Mouse (Mus musculus): ENCODE results near the gene F830045P16Rik. TPM values are rescaled to one million over a fixed set of nuclear protein-coding genes. Genes with fewer than 3 reads are reported as not detected.

The F830045P16Rik gene
- not detected in 2 replicates for polyA plus RNA-seq (2012; rRNA removed)

DNA sequence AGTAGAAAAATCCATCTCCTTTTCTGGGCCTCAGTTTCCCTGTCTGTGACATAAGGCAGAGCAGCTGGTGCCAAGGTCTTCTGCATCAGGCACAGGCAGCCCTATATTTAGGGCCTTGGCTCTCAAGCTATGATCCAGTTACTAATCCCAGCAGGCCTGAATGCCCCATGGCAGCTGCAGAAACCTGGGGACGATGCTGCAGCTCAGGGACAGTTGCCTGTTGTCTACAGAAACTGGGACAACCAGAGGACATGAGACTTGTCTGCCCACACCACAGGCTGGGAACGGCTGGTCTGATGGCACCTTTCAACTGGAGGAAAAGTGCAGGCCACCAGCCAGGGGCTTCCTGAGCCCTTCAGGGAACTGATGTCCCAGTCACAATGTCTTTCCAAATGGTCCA is at the start of gene F830045P16Rik:
Gene F830045P16Rik (minus strand): TSS at position 226 of the 400 bp plus-strand sequence.
- DNase-seq (ENCODE audit: low read depth), result no peak

DNA sequence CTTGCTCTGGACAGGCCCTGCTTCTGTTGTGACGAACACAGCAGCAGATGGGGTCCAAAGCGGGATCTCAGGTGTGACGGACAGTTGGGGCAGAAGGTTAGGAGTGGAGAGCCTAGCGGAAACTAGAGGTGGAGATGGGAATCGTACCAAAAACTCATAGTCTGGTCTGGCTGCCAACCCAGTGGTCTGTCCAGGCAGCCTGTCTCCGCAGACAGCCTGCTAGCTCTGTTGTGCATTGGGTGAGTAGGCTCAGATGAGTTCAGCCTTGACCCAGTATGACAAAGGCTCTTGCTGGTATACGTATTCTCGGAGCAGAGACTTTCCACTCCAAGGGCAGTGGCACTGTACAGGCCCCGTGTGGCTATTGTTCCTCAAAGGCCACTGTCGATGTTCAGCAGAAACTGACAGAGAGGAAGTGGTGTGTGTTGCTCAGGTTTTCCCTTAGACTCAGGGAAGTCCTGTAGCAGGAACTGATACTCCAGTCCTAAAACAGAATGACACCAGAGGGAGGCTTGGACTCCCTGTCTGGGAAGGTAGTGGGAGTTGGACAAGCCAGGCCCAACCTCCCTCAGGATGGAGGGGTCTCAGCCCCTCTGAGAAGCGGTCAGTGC is 49.6 kb upstream of the F830045P16Rik start:
- DNase-seq (ENCODE audit: low read depth), result no peak

DNA sequence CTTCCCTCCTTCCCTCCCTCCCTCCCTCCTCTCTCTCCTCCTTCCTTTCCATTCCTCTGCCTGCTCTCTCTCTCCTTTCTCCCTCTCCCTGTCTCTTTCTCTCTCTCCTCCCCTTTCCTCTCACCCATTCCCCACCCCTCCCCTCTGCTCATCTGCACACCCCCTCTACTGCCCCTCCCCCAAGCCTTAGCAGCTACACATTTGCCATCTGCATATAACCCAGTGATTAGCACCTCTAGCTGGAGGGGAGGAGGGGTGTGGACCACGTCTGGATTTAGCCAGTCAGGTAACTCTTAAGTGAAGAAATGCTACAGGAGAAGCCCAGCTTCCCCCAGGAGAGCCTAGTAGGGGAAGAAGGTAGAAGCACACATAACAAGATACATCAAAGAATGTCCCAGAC is 48.5 kb upstream of the F830045P16Rik start:
- no peak for DNase-seq (ENCODE audit: low read depth)

DNA sequence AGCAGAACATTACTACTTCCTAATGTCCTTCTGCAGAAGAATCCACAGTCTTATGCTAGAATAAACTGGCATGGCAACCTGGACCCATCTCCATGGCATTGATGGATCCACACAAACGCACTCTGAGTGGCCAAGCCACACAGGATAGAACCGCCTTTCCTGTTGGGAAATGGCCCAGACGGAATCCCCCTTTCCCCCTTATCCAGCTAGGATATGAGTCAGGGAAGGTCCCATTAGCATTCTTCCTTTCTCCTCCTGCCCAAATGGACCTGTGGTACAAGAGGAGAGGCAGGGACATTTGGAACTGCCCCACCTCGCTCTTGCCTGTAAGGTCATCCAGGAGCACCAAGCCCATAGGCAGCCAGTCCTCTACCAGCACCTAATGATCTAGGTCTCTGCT is 45.9 kb upstream of the F830045P16Rik start:
- no peak for DNase-seq (ENCODE audit: low read depth)

DNA sequence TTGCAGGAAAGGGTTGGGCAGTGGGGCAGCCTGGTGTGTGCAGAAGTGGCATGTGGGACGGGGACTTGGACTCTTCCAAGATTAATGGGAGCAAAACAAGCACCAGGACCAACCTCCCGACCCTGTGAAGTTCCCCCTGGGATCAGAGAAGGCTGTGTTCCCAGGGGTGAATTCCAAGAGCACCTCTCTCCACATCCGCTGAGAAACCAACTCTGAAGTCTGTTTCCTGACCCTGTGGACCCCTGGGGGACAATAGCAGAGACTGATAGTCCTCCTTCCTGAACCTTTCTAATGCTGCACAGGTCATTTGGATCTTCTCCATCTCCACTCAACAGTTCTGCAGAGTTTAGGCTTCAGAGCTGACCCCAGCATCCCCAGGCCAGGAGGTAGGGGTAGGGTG is 45.4 kb upstream of the F830045P16Rik start:
- no peak for DNase-seq (ENCODE audit: low read depth)

DNA sequence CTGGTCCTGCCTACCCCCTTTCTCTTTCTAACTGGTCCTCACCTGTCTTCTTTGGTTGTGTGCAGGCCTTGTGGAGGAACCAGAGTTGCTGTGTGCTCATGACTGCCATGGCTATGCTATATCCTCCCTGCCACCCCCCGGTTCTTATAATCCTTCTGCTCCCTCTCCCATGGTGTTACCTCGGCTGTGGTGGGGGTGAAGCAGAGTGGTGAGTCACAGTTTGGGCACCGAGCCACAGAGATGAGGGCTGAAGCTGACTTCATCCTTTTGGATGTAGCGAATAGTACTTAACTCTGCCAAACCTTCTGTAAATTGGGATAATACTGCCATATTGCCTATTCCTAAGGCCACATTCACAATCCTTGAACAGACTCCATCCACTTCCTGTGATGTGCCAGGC is 44.3 kb upstream of the F830045P16Rik start:
- DNase-seq (ENCODE audit: low read depth), result no peak

DNA sequence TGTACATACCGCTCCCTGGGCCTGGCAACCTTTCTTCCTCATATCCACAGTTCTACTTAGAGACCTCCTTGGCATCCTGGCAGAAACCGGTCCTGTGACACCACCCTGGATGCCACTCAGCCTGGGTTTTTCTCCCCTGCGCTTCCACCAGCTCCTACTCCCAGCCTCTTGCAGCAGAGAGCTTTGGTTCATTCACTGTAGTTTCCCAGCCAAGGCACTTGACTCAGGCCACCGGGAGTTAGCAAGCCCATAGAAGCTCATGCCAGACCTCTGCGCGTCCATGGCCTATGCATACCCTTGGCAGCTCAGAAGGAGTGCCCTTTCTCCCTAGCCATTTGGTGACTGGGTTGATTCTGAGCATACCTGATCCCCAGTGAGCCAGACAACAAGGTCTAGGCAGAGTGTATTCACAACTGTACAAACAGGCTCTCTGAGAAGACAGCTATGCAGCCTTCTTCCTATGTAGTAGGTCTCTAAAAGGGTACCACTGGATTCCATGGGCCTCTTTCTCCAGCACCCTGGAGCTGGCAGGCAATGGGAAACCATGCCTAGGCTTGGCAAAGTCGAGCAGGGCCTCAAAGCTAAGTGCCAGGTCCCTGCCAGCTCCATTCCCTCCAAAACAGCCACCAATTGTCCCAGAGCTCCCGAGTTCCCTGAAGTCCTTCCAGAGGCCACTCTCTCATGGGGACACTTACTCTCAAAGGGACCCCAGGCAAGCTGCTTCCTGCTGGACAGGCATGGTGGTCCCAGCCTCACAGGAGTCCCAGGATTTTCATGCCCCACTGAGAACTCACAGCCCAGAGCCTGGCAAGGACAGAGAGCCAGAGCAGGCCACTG is 40.4 kb upstream of the F830045P16Rik start:
- no peak for DNase-seq (ENCODE audit: low read depth)

DNA sequence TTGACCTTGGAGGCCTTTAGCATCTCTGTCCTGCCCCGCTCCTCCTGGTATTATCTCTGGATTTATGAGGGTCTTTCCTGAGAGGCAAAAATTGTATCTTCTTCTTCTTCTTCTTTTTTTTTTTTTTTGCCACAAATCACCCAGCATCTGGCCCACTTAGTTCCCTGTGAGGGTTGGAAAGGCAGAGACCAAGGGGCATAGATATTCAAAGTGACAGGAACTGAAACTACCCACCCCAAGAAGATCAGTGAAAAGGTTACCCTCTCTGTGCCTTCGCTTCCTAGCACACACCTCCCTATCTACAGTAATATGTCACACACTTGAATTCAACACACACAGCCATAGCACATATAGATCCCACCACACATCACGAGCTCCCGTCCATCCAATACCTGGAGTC is 38.7 kb upstream of the F830045P16Rik start:
- no peak for DNase-seq (ENCODE audit: low read depth)

DNA sequence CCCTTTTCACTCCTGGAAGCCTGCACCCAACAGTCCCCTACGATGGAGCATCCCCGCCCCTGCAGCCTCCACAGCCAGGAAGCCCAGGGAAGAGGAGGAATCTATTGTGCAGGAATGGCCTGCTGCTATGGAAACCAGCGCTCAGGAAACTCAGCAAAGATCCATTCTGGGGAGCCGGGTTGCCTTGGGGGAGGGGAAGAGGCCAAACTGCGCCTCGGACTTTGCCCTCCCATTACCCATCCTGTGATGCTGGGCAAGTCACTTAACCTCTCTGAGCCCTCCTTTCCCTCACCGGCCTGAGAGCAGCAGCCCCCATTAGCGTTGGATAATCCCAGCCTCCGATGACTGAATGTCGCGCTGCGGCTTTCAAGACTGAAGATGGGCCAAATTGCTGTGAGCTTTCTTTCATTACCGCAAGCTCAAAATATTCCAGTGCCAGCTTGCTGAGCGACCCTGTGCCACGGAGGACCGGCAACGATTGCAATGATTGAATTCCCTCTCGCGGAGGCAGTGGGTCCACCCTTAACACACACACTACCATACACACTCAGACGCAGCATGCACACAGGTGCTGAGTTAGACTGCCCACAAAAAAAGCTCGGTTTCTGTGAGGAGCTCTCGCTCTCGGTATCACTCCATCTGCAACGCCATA is 38.1 kb upstream of the F830045P16Rik start:
- DNase-seq (ENCODE audit: low read depth), result no peak

DNA sequence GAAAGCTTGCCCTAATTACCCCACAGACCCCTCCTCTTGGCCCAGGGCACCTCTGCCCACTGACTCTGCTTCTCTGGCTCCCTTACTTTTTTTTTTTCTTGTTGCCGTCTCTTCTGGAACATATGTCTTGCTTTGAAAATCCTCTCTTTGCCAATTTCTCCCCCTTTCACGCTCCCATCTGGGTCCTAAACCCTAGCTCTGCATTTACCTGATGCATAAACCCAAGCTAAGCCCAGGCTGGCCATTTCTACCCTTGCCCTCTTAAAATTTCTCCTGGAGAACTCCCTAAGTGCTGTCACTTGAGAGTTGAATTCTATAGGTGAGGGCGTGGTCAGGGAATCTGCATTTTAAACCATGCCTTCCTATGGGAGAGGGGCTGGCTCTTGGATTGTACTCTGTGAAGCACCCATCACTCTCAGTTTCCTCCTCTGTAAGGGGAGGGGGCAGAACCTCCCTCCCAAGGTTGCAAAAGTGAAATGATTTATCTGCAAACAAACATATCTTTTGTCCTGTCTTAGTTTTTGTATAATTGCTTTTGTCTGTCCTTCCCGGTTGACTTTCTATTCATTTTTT is 37.4 kb upstream of the F830045P16Rik start:
- DNase-seq (ENCODE audit: low read depth), result no peak

DNA sequence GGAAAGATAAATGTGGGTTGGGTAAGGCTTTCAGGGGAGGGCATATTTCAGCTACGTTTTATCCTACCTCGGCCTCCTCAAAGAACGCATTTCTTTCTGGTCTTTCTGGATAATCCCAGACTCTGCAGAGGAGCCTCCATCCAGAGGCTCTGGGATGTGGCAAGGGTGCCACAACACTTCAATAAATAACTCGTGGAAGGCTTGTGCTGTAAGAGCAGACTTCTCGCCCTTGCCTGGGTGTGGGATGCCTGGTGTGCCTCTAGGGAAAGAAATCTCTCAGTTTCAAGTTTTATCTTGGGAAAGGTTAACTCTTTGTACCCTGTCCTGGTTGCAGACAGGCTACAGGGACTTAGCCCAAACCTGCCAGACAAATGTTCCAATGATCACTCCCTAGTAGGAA is 33.2 kb upstream of the F830045P16Rik start:
- DNase-seq (ENCODE audit: low read depth), result no peak

DNA sequence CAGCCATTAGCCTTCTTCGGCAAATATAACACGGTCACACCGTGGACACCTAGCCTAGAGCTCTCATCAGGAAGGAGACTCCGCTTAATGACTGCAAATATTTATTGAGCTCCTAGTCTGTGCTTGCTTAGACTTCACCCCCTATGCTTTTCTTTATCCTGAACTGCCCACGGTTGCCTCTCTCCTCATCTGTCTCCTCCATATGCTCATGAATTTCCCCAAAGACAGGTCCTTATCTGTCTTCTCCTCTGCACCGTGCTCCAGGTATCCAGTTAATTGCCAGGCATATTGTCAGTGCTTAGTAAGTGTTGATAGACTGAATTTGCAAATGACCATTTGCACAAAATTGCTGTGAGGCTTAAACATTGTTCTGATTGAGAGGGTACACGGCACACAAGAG is 32.7 kb upstream of the F830045P16Rik start:
- DNase-seq (ENCODE audit: low read depth), result no peak

DNA sequence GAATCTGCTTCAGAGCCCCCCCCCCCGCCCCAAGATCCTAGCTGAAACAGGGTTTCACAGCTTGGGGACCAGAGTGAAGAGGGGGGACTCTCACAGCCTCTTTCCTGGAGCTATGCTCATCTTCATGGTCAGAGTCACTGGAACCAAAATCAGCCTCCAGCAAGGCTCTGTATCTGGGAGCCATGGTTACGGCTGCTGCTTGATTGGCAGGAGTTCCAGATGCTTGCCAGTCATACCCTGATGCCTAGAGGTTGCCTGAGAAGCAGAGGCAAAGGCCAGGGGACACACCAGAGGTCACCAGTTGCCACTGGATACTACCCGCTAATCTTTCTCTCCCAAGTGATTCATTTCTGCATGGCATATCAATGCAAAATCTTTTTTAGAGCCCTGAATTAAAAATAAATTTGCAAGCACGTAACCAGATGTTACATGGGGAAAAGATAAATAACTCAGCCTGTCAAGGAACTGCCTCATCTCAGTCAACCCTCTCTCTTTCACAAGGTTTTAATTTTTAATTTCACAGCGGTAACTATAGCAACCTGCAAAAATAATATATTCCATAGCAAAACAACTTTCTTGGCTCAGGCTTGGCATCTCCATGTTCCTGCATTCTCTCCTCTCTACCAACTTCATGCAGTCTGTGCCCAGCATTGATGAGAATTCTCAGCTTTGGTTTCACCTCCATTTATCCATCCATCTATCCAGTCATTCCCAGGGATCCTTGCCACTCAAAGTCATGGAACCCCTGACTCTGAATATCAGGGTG is 27.7 kb upstream of the F830045P16Rik start:
- no peak for DNase-seq (ENCODE audit: low read depth)

DNA sequence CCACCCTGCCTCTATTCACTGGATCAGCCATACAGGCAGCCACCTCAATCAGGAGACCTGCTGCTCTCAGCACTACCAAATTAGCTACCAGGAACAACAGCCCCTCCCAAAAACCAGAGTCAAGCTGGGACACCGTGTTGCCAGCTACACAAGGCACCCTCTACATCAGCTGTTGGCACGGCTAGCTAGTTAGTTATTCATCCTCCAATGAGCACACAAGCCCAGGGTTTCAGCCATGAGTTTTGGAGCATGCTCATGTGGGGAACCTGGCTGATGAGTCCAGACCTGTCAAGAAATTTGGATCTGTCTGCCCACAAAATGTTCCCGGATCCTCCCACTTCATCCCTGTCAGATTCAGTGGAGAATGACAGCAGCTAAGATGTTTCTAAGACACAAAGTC is 25.4 kb upstream of the F830045P16Rik start:
- DNase-seq (ENCODE audit: low read depth), result no peak

DNA sequence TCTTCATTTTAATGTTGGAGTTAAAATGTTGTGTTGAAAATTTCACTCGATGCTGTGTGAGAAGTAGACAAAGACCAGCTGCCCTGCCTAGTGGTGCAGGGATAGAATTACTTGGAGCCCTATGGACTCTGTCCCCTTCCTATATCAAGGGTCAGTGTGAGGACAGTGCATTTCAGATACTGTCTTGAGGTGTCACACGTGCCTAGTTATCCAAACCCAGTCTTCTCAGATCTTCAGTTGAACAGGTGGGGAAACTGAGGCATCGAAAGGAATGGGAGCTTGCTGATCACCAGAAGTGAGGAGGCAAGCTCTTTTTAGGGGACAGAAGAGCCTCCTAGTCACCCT is 22.4 kb upstream of the F830045P16Rik start:
- DNase-seq (ENCODE audit: low read depth), result no peak

DNA sequence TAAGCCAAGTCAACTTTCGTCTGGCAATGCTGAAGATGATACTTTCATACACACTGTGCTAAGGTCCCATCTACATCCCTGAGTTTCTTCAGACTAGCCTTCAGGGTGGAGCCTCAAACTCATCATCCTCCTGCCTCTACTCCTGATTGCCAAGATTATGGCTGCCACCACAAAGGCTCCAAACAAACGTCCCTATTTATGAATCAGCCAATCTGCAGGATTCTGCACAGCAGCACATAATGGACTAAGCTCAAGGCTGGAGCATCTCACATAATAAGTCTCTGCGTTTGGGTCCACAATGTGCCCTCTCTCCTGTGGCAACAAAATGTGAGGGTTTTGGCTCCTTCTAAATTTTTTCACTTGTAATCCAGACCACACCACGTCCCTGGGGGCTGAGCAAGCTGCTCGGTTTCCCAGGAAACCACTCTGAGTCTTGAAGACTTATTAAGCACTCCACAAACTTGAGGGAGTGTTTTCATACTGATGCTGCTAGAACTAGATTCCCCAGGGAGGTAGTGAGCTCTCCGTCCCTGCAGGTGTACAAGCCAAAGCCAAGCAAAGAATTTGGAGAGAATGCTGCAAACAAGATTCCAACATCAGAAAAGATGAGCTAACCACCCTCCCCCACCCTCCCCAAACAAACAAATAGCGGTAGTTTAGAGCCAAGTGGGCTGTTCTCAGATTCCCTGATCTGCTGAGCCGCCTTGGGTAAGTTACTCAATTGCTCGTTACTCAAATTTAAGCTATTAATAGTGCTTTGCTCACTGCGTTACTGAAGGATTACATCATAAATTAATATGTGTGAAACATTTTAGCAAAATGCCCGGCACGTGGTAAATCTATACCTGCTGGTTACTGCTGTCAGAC is 21.8 kb upstream of the F830045P16Rik start:
- DNase-seq (ENCODE audit: low read depth), result no peak

DNA sequence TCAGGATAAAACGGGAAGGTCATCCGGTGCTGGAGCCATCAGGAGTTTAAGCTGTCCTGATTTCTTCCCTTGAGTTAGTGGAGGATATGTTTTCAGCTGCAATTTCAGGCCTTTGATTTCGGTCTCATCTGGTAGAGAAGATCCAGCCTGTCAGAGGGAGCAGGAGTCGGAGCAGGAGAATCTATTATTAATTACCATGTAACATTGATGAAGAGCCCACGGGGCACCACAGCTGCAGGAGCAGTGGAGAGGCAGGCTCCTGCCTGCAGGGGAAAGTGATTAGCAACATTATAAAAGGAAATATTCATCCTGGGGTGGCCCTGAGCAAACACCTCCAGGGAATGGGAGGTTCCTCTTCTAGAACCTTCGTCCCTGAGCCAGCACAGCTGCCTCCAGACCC is 19.7 kb upstream of the F830045P16Rik start:
- no peak for DNase-seq (ENCODE audit: low read depth)

DNA sequence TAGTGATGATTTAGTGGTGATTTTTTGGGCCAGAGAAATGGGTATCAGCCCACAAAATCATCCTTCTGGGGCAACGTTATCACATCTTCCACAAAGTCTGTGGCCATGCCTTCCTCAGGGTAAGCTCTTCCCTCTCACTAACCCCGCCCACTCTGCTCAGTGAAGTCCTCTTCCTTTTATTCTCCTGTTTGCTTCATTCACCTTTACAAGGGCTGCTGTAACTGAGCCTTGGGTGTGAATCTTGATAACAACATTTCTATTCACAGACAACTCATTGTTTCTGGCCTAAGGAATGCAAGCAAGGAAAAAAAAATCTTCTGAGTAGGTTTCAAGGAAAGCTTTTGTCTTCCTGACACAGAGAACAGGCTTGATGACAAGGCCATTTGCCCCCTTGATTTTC is 14.4 kb upstream of the F830045P16Rik start:
- no peak for DNase-seq (ENCODE audit: low read depth)

DNA sequence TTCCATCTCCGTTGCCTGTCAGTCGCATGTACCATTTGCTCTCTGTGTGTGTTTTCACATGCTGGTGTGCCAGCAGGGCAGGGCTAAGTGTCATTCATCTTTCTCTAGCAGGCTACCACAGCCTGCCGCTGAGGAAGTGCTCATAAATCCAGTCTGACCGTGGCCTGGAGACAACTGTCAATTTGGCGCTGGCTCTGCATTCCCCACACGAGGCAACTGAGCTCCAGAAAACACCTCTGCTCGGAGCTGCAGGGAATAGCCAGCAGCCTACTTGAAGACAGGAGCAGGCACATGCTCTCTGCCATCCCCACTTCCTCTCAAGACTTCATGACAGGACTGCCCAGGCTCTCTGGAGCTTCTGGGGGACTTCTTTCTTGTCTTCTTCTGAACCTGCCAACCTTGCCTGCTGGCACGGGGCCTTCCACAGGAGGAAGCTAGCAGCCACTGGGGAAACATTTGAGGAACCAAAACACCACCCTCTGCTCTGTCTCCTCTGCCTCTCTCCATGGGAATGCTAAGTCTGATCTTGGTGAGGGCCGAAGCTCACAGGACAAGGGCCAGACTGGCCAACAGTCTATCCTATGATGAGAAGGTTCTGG is 13.2 kb upstream of the F830045P16Rik start:
- no peak for DNase-seq (ENCODE audit: low read depth)

DNA sequence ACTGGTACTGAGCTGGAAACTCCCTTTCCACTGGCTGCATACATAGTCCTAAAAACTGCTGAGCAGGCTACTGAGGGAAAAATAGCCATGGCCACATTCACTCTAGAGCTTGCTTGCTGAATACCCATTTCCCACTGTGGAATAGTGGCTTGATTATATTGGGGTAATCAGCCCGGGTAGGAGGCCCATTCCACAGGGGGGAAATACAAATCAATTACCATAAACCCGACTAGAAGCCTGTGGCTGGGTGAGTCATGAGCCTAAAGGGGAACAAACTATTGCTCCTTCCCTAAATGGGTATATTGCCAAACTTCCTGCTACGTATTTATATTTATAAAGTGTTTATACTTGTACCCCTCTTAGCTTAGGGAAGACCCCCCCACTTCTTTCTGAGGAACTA is 10.4 kb upstream of the F830045P16Rik start:
- DNase-seq (ENCODE audit: low read depth), result no peak

DNA sequence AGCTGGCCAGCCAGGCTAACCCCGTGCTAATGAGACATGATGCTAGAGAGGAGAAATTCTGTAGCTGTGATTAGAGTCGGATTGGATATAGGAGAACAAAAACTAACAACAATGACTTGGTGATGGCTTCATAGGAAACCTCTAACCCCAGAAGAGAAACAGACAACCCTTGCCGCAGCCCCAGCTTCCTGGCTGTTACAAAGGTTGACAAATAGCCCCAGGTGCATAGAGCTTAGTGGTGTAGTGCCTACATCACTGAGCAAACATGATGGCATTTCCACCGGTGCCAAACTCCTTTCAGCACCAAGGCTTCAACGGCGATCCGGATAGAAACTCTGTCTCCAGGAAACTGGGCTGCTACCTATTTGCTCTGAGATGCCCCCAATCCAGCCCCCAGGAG is 9.2 kb upstream of the F830045P16Rik start:
- no peak for DNase-seq (ENCODE audit: low read depth)

Data from gonadal fat pad, adult 2 months (tissue).